Mouse (Mus musculus) 3134 (cell line): Measurements from ENCODE around the gene Plxnd1.

Experiments
- DNase-seq: peaks from one replicate; pipeline ENCODE4 v3.0.0-alpha.2; 2011; ENCODE audit warnings: low spot score; ENCODE audit not compliant: insufficient read length; ENCODE audit errors: extremely low read depth

Plxnd1 gene

GRCm38 (mm10) chr6:115983306-115984038 lies 11.3 kb downstream of the Plxnd1 start:
- no peak for DNase-seq

GRCm38 (mm10) chr6:115982889-115983288 lies 11.9 kb downstream of the Plxnd1 start:
- DNase-seq: no peak

GRCm38 (mm10) chr6:115978596-115978995 lies 16.2 kb downstream of the Plxnd1 start:
- no peak for DNase-seq

DNA sequence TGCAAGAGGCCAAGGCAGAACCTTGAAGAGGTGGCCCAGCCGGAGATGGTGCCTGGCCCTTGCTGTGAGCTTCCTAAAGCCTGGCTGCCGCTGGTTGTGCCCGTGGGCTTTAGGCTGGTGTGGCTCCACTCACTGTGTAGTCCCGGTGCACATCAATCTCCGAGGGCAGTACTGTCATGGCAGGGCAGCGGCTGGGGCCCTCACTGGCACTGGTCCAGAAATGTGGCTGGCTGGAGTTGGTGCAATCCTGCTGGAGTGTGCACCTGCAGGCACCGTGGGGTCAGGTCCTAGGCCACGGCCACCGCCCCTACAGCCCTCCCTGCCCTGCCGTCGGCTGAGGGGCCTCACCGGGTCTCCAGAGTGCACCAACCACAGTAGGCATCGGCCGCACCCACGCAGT lies 17.0 kb downstream of the Plxnd1 start:
- DNase-seq: no peak

GRCm38 (mm10) chr6:115975606-115976005 lies 19.2 kb downstream of the Plxnd1 start:
- peak; percentile 53 for DNase-seq

- DNase-seq: peak; percentile 92
These were observed 20.7 kb downstream of the Plxnd1 start for GRCm38 (mm10) chr6:115973881-115974662.

- no peak for DNase-seq
These were observed 21.5 kb downstream of the Plxnd1 start for GRCm38 (mm10) chr6:115973139-115973875.

GRCm38 (mm10) chr6:115972083-115972764 lies 22.6 kb downstream of the Plxnd1 start:
- DNase-seq: no peak

DNA sequence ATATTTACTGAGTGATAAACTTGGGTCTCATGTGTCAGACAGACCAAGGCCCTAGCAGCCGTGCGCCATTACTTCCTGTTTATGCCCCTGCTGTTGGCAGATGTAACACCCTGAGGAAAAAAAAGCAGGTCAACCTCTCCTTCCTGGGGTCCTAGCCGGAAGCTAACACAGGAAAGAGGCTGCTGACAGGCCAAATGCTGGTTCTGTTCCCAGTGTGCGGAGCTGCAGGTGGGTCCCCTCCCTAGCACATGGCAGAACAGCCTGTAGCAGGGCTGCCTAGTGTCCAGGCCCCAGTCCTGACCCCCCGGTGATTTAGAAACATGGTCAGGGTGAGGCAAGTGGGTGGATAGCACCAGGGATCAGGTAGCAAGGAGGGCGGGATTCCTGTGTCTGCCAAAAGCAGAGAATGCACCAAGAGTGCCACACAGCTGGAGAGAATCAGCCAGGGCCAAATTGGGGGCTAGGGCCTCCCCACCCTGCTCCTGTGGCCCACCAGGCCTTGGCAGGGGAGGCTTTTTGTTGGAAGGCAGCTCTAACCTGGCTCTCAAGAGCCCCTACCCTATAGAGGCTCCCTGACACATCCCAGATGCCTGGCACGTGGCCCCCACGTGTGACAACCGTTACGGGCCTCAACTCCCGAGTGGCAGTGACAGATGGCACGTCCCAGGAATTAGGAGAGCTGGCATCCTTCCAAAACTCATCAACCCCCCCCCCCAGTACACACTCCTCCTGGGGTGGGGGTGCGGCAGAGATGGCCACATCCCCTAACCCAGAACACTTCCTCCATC lies 23.3 kb downstream of the Plxnd1 start:
- no peak for DNase-seq

GRCm38 (mm10) chr6:115969952-115970351 lies 24.9 kb downstream of the Plxnd1 start:
- no peak for DNase-seq

DNA sequence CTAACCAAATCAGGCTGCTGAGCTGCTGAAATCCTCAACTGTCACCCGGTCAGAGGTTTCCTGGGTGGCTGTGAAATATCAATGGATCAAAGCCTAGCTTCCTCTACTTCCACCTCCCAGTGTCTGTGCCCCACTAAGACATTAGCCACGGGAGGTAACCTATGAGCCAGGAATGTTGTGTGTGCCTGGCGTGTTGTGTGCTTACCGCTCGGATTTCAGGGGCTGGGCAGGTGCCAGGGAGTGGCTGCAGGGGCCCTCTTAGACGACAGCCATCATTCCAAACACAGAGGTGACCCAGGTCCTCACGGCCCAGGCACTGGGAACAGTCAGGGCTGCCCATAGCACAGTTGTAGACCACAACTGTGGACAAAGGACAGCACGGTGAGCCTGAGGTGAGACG lies 25.7 kb downstream of the Plxnd1 start:
- no peak for DNase-seq

- no peak for DNase-seq
These were observed 26.1 kb downstream of the Plxnd1 start for GRCm38 (mm10) chr6:115968700-115969099.

- DNase-seq: no peak
These were observed 26.7 kb downstream of the Plxnd1 start for GRCm38 (mm10) chr6:115968086-115968485.

DNA sequence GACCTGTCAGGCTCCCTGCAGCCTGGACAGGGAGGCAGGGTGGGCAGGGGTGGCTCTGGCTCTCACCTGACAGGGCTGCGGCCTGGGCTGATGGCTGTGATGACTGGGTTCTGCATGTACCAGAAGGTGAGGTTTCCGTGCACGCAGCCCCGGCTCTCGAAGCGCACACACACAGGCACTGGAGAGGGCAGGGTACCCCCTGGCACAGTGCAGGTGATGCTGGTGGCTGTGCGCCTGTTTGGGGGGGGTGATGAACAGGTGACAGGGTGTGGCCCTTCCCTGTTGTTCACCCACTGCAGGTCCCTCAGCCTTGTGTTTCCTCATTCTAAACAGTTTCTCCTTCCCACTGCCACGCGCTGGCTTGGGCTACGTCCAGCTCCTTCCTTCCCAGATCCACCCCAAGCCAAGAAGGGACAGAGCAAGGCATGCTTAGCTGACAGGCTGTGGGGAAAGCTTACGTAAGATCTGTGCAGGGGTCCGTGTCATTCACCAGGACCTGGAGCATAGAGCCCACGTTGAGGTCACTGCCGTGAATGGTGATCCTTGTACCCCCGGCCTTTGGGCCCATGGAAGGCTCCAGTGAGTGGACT lies 27.4 kb downstream of the Plxnd1 start:
- DNase-seq: no peak

- DNase-seq: no peak
These were observed 28.4 kb downstream of the Plxnd1 start for GRCm38 (mm10) chr6:115966227-115966966.

DNA sequence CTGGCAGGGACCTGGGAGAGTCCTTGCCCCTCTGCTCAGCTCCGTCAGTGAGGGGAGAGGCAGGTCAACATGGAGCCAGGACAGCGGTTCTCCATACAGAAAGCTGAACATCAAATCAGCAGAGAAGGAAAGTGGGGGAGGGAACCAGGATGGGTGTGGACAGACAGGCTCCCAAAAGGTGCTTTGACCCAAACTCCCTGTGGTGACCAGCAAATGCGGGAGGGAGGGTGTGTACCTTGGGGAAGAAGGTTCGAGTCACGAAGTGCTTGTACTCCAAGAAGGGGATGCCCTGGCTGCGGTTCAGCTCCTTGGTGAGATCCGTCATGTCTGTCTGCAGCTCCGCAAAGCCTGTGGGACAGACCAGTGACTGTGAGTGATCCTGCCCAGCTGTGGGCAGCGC lies 31.1 kb downstream of the Plxnd1 start:
- DNase-seq: no peak

GRCm38 (mm10) chr6:115962439-115963085 lies 32.2 kb downstream of the Plxnd1 start:
- no peak for DNase-seq

GRCm38 (mm10) chr6:115961743-115962142 lies 33.1 kb downstream of the Plxnd1 start:
- no peak for DNase-seq
